8 mouse cellular contexts compared by ENCODE assay signal in genomic region chr12:11196142-11196597, GRCm38 (mm10). TPM values are rescaled to one million over a fixed set of nuclear protein-coding genes. Genes with fewer than 3 reads are reported as not detected.
DNase-seq lines count a peak whose midpoint lies in the region; ATAC-seq and TF ChIP-seq lines count a peak whose summit lies in the region.

No protein-coding gene starts in this region.

- H3K9ac ChIP-seq in embryonic facial prominence, embryonic 11.5 days (replicated peaks; ENCODE audit: low read length), result no peak overlapping the region
- H3K9ac ChIP-seq in limb, embryonic 14.5 days (ENCODE audit: low read depth, low read length, severe bottlenecking), result no peak overlapping the region
- no peak overlapping the region for H3K9ac ChIP-seq in midbrain, embryonic 15.5 days

- ATAC-seq in embryonic facial prominence, embryonic 11.5 days (replicated peaks; ENCODE audit: insufficient number of reproducible peaks, low FRiP score, low TSS enrichment, low read depth), result peak; percentile 70
- peak; percentile 86 for ATAC-seq in limb, embryonic 14.5 days (ENCODE audit: low FRiP score, low read depth)
- peak; percentile 77 for ATAC-seq in midbrain, embryonic 15.5 days (replicated peaks)
- no peak for ATAC-seq in erythroid progenitor cell, adult 5-6 weeks (replicated peaks; ENCODE audit: low FRiP score, poor library complexity, severe bottlenecking)

- WGBS in embryonic facial prominence, embryonic 11.5 days, result 7% methylated on average over 19 of the region's 19 CpGs
- 5% methylated on average over 19 of the region's 19 CpGs for WGBS in kidney, adult 2 months
- 6% methylated on average over 18 of the region's 19 CpGs for WGBS in limb, embryonic 14.5 days
- 10% methylated on average over 19 of the region's 19 CpGs for WGBS in midbrain, embryonic 15.5 days

- DNase-seq in adrenal gland, postnatal 10 days, result peak; percentile 88
- DNase-seq in embryonic facial prominence, embryonic 11.5 days (ENCODE audit: low spot score), result peak; percentile 77
- DNase-seq in heart, adult 8-10 months (ENCODE audit: low spot score), result peak; percentile 85
- DNase-seq in kidney, adult 2 months, result peak; percentile 82
- peak; percentile 49 for DNase-seq in limb, embryonic 14.5 days (ENCODE audit: low spot score)
- DNase-seq in spleen, adult 18-20 months, result peak; percentile 79 to 87

- TF ChIP-seq POLR2A in kidney, adult 2 months (IDR thresholded peaks at IDR 0.05; ENCODE audit: low read depth, low read length), result no peak
- no peak for TF ChIP-seq POLR2A in limb, embryonic 14.5 days (IDR thresholded peaks at IDR 0.05; ENCODE audit: borderline replicate concordance, extremely low read depth, insufficient read depth, insufficient read length)

- H3K9me3 ChIP-seq in embryonic facial prominence, embryonic 11.5 days (replicated peaks; ENCODE audit: control insufficient read depth, low read length), result no peaks in the 10 kb centered on the region
- H3K9me3 ChIP-seq in limb, embryonic 14.5 days (ENCODE audit: control insufficient read depth, low read length), result no peaks in the 10 kb centered on the region
- no peaks in the 10 kb centered on the region for H3K9me3 ChIP-seq in midbrain, embryonic 15.5 days

- peak; percentile 77 for TF ChIP-seq CTCF in kidney, adult 2 months (conservative IDR thresholded peaks at IDR 0.05; ENCODE audit: insufficient read depth, insufficient read length, low read depth, low read length)

- H3K4me1 ChIP-seq in embryonic facial prominence, embryonic 11.5 days (ENCODE audit: control insufficient read depth, insufficient read depth, low read length), result no peaks in the 10 kb centered on the region
- H3K4me1 ChIP-seq in kidney, adult 2 months (ENCODE audit: control insufficient read depth, insufficient read depth, low read length), result no peaks in the 10 kb centered on the region
- no peaks in the 10 kb centered on the region for H3K4me1 ChIP-seq in limb, embryonic 14.5 days (ENCODE audit: control insufficient read depth, insufficient read depth, low read length)
- 0 out of 2 replicates have a peak, but pooled peaks cover 7% of the 10 kb centered on the region for H3K4me1 ChIP-seq in midbrain, embryonic 15.5 days

- H3K36me3 ChIP-seq in embryonic facial prominence, embryonic 11.5 days (replicated peaks; ENCODE audit: control insufficient read depth, insufficient read depth, low read depth, low read length), result no peaks in the 10 kb centered on the region
- H3K36me3 ChIP-seq in kidney, adult 2 months (ENCODE audit: control insufficient read depth, insufficient read depth, low read length), result no peaks in the 10 kb centered on the region
- no peaks in the 10 kb centered on the region for H3K36me3 ChIP-seq in limb, embryonic 14.5 days (ENCODE audit: control insufficient read depth, insufficient read depth, low read length)
- no peaks in the 10 kb centered on the region for H3K36me3 ChIP-seq in midbrain, embryonic 15.5 days (replicated peaks)

- no peak overlapping the region; the same call in 1 of the 2 replicates for H3K4me2 ChIP-seq in embryonic facial prominence, embryonic 11.5 days (ENCODE audit: low read depth, low read length)
- H3K4me2 ChIP-seq in limb, embryonic 14.5 days (replicated peaks; ENCODE audit: low read depth, low read length, severe bottlenecking), result peak overlapping the region; percentile 40
- H3K4me2 ChIP-seq in midbrain, embryonic 15.5 days, result peak overlapping the region; percentile 46

- H3K4me3 ChIP-seq in embryonic facial prominence, embryonic 11.5 days (ENCODE audit: low read depth, low read length), result no peak overlapping the region
- H3K4me3 ChIP-seq in kidney, adult 2 months (ENCODE audit: insufficient read depth, low read depth, low read length), result no peak overlapping the region
- H3K4me3 ChIP-seq in limb, embryonic 14.5 days (replicated peaks; ENCODE audit: low read length), result no peak overlapping the region
- H3K4me3 ChIP-seq in midbrain, embryonic 15.5 days, result peak overlapping the region; percentile 17

- no peaks in the 10 kb centered on the region for H3K27me3 ChIP-seq in embryonic facial prominence, embryonic 11.5 days (ENCODE audit: control insufficient read depth, insufficient read depth, low read length)
- H3K27me3 ChIP-seq in kidney, adult 2 months (replicated peaks; ENCODE audit: control insufficient read depth, insufficient read depth, low read length), result no peaks in the 10 kb centered on the region
- H3K27me3 ChIP-seq in limb, embryonic 14.5 days (ENCODE audit: control insufficient read depth, insufficient read depth, low read length), result no peaks in the 10 kb centered on the region
- no peaks in the 10 kb centered on the region for H3K27me3 ChIP-seq in midbrain, embryonic 15.5 days (replicated peaks)

- no peak overlapping the region for H3K27ac ChIP-seq in embryonic facial prominence, embryonic 11.5 days (replicated peaks; ENCODE audit: low read depth, low read length)
- no peak overlapping the region for H3K27ac ChIP-seq in kidney, adult 2 months (ENCODE audit: insufficient read depth, low read depth, low read length)
- no peak overlapping the region for H3K27ac ChIP-seq in limb, embryonic 14.5 days (replicated peaks; ENCODE audit: low read depth, low read length)
- H3K27ac ChIP-seq in midbrain, embryonic 15.5 days, result no peak overlapping the region

RNA-seq across cellular contexts. Expression of gene Msgn1, which starts 12.6 kb away (rescaled TPM):
- total RNA-seq in adrenal gland, postnatal 10 days (2021), result not detected
- not detected in 2 replicates for polyA plus RNA-seq in embryonic facial prominence, embryonic 11.5 days (2014; fragmentation: Nextera tagmentation; extraction: Ambion mirVana)
- not detected for total RNA-seq in heart, adult 8-10 months (2022)
- polyA plus RNA-seq in kidney, adult 2 months (2012; rRNA removed), result not detected in 2 replicates
- polyA plus RNA-seq in limb, embryonic 14.5 days (2012; rRNA removed), result 0.15 TPM in 1 of 2 replicates, not detected in the other
- not detected in 2 replicates for polyA plus RNA-seq in limb, embryonic 14.5 days (2014; fragmentation: Nextera tagmentation; extraction: Ambion mirVana)
- polyA plus RNA-seq in midbrain, embryonic 15.5 days (2015; fragmentation: Nextera tagmentation; extraction: Ambion mirVana), result not detected in 2 replicates
- not detected in 2 replicates for total RNA-seq in erythroid progenitor cell, adult 5-6 weeks (2015; ENCODE audit: low replicate concordance)
- not detected in 2 replicates for total RNA-seq in erythroid progenitor cell, adult 5-6 weeks (2017; ENCODE audit: low replicate concordance)

RNA-seq across cellular contexts. Expression of gene Kcns3, which starts 45.3 kb away (rescaled TPM):
- total RNA-seq in adrenal gland, postnatal 10 days (2021), result 1 to 10 TPM; 4.8 to 7.9 TPM
- 0.65 and 0.93 TPM in 2 replicates for polyA plus RNA-seq in embryonic facial prominence, embryonic 11.5 days (2014; fragmentation: Nextera tagmentation; extraction: Ambion mirVana)
- total RNA-seq in heart, adult 8-10 months (2022), result 1 to 10 TPM in 2 of 4 experiments, under 1 TPM in 2; 0.78 to 1.1 (median 1.0) TPM
- 2.3 and 2.5 TPM in 2 replicates for polyA plus RNA-seq in kidney, adult 2 months (2012; rRNA removed)
- polyA plus RNA-seq in limb, embryonic 14.5 days (2012; rRNA removed), result 2.4 and 2.6 TPM in 2 replicates
- 3.1 and 3.6 TPM in 2 replicates for polyA plus RNA-seq in limb, embryonic 14.5 days (2014; fragmentation: Nextera tagmentation; extraction: Ambion mirVana)
- polyA plus RNA-seq in midbrain, embryonic 15.5 days (2015; fragmentation: Nextera tagmentation; extraction: Ambion mirVana), result 0.47 and 0.59 TPM in 2 replicates
- not detected in 2 replicates for total RNA-seq in erythroid progenitor cell, adult 5-6 weeks (2015; ENCODE audit: low replicate concordance)
- not detected in 2 replicates for total RNA-seq in erythroid progenitor cell, adult 5-6 weeks (2017; ENCODE audit: low replicate concordance)
